Mouse (Mus musculus) cerebellum, adult 8-10 months (tissue): ENCODE measurements around the gene Hspa4l.

Source experiments
- DNase-seq: peaks from one replicate; pipeline ENCODE4 v3.0.0; 2022

Hspa4l gene

DNA sequence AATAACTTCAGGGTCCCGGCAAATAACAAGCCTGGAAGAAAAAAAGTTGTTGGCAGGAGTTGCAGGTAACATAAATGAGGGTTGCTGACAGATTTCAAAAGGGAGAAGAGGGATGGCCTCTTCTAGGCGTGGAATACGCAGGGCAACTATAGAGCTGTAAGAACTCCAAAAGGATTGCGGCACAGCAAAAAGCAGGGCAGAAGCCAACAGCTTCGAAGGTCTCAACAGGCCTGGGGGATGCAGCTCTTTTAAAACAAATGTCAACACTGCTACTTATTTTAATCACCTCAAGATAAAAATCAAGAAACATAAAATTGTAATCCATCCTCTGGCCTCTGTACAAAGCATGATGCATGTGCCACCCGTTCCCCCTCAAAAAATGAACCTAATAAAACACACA is 101.2 kb downstream of the Hspa4l start:
- peak; percentile 22 for DNase-seq
